Mouse (Mus musculus) forebrain, postnatal 0 days (tissue): ENCODE results near the gene Gm11992. TPM values are rescaled to one million over a fixed set of nuclear protein-coding genes. Genes with fewer than 3 reads are reported as not detected.

Source experiments
- ATAC-seq: fragments of 200-750 bp; cut with Nextera tagmentation; 2 replicates; pipeline ENCODE4 v1.8.0; 2017; ENCODE audit warnings: mild to moderate bottlenecking, moderate library complexity
- DNase-seq: peaks from one replicate; pipeline ENCODE4 v3.0.0-alpha.2; 2015
- H3K27ac ChIP-seq: fragments of 300-500 bp; sonication (generic); 2 replicates; pipeline ENCODE4 v1.5.1; 2014; ENCODE audit warnings: low read depth, mild to moderate bottlenecking, antibody characterized with exemption, low read length, moderate library complexity, mixed read lengths
- H3K27me3 ChIP-seq: fragments of 300-500 bp; sonication (generic); 2 replicates; pipeline ENCODE4 v1.6.1; 2014; ENCODE audit warnings: mild to moderate bottlenecking, low read length, mixed read lengths; ENCODE audit not compliant: insufficient read depth
- H3K36me3 ChIP-seq: fragments of 300-500 bp; sonication (generic); 2 replicates; pipeline ENCODE4 v1.6.1; 2014; ENCODE audit warnings: mild to moderate bottlenecking, moderate library complexity; ENCODE audit not compliant: insufficient read depth
- H3K4me1 ChIP-seq: fragments of 300-500 bp; sonication (generic); 2 replicates; pipeline ENCODE4 v1.6.1; 2014; ENCODE audit warnings: antibody characterized with exemption; ENCODE audit not compliant: insufficient read depth
- H3K4me2 ChIP-seq: fragments of 300-500 bp; sonication (generic); 2 replicates; pipeline ENCODE4 v1.6.1; 2014; ENCODE audit warnings: low read depth, mild to moderate bottlenecking, moderate library complexity
- H3K4me3 ChIP-seq: fragments of 300-500 bp; sonication (generic); 2 replicates; pipeline ENCODE4 v1.5.1; 2014; ENCODE audit warnings: low read depth, low read length, mixed read lengths
- H3K9ac ChIP-seq: fragments of 300-500 bp; sonication (generic); 2 replicates; pipeline ENCODE4 v1.6.1; 2014; ENCODE audit warnings: mild to moderate bottlenecking
- H3K9me3 ChIP-seq: fragments of 300-500 bp; sonication (generic); 2 replicates; pipeline ENCODE4 v1.6.1; 2016; ENCODE audit warnings: low read length
- CTCF ChIP-seq: sonication (generic); IDR thresholded peaks from 2 replicates; pipeline ENCODE4 v1.5.1; 2016; ENCODE audit warnings: antibody characterized with exemption, control low read depth, low read depth
- WGBS: fragments of 180-500 bp; shearing (Covaris S2); extraction: QIAGEN DNeasy Blood & Tissue Kit; methylation state at CpG from one replicate; pipeline ENCODE4 v1.1.7; 2014; 5-methylcytosine and 5-hydroxymethylcytosine counted together
- polyA plus RNA-seq: library from polyadenylated mRNA; unstranded; fragments of >200 nt; fragmentation: Nextera tagmentation; extraction: Ambion mirVana; gene quantifications from 2 replicates; pipeline ENCODE4 v1.2.1, GENCODE M21; 2015
- total RNA-seq: library from RNA; depleted of rRNA; stranded (reverse); fragments of >200 nt; gene quantifications from 2 replicates; pipeline ENCODE4 v1.2.3, GENCODE M21; 2014

The Gm11992 gene
- total and polyA plus RNA-seq, 2 experiments from 2014 or later = 2.8 to 3.2 TPM

DNA sequence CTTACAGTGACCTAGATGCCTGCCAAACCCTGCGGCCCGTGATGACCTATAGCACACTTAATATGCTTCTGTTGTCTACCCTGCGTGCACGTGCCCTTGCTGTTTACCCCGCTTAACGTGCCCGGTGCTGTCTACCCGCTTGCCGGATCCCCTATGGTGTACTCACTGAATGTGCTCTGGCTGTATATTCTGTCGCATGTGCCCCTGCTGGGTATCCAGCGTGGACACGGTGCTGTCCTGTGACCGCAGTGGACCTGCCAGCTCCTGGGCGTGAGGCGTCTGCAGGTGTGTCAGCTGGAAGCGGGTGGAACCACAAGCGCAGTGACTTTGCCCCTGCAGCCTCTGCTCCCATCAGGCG lies 288 bp downstream of the Gm11992 start, which contains the start of gene Sun3:
Gene Sun3, minus strand, starts transcription at position 289 of the 358 bp plus-strand sequence.
- DNase-seq (no peak), ATAC-seq (peak; percentile 64)
- H3K27me3 ChIP-seq = peaks cover 4% of the 10 kb centered on the region; the same call in 1 of the 2 replicates
- no peaks in the 10 kb centered on the region for H3K9me3 ChIP-seq
- 2% methylated on average over 18 of the region's 18 CpGs for WGBS
- peak within 1 kb of the TSS; percentile 44; the same call in 1 of the 2 replicates for H3K9ac ChIP-seq
- H3K27ac ChIP-seq = no peak within 1 kb of the TSS
- peak within 1 kb of the TSS; percentile 92 for H3K4me2 ChIP-seq
- peak within 1 kb of the TSS; percentile 47 for H3K4me3 ChIP-seq
- 0 out of 2 replicates have a peak, but pooled peaks cover 3% of the 10 kb centered on the region for H3K4me1 ChIP-seq
- no peaks in the 10 kb centered on the region for H3K36me3 ChIP-seq
- no peak for TF ChIP-seq CTCF

DNA sequence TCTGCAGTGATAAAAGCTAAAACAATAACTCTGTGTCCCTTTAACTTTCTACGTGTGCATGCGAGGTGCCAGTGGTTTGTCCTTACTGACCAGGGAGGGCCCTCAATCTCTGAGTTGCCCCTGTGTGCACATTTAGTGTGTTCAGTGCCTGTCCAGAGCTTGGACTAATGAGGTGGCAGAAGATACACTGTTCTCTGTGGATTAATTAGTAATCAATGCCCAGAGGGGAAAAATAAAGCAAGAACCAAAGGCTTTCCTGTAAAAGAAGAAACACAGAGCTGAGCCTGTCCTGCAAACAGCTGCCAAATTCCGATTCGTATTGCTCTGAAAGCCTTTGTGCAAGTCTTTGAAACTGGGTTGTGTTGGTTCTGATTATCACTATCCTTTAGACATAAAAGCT lies 1.8 kb downstream of the Gm11992 start:
- Histone ChIP-seq H3K4me3 (no peak overlapping the region), H3K27ac (no peak overlapping the region), H3K27me3 (peaks cover 4% of the 10 kb centered on the region; the same call in 1 of the 2 replicates), H3K4me2 (no peak overlapping the region), H3K9ac (no peak overlapping the region), H3K36me3 (no peaks in the 10 kb centered on the region), H3K9me3 (no peaks in the 10 kb centered on the region), H3K4me1 (0 out of 2 replicates have a peak, but pooled peaks cover 3% of the 10 kb centered on the region)
- ATAC-seq (no peak), DNase-seq (no peak)
- no peak for TF ChIP-seq CTCF
- 67% methylated on average over 4 of the region's 4 CpGs for WGBS

DNA sequence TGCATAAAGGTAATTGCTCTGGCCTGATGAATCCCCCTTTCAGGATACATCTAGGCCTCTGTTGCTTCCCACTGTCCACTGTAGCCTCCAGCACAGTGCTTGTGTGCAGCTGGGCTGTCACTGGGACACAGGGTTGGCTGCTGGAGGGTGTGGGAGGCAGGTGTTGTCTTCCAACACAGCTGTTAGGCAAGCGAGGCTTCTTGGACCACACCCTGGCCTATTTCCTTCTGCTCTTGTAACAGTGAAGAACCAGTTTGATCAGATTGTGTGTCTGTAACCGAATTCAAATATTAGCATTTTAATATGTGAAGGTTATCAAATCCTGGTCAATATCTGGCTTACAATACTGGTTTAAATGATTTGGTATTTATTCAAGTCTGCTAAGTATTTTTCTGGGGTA lies 3.5 kb downstream of the Gm11992 start:
- peaks cover 4% of the 10 kb centered on the region; the same call in 1 of the 2 replicates for H3K27me3 ChIP-seq
- 78% methylated on average over 2 of the region's 2 CpGs for WGBS

DNA sequence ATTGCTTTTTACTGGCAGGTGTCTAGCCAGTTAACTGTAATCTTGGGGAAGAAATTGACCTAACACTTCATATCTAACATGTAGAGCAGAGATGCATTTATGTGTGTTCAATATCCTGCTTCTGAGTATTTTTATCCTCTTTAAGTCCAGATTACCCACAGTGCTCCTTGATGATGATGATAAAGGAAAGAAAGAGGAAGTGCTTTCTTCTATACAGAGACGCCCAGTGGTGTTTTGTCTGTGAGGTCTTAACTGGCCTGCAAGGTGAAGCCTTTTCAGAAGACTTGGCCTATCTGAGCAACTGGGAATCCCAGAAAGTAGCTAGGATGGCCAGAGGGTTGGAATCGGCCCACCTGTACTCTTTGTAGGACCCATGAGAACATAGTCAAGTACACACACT lies 8.5 kb downstream of the Gm11992 start:
- no peak for ATAC-seq
- Histone ChIP-seq H3K36me3 (no peaks in the 10 kb centered on the region), H3K27me3 (no peaks in the 10 kb centered on the region), H3K4me3 (no peak overlapping the region), H3K9ac (no peak overlapping the region), H3K9me3 (no peaks in the 10 kb centered on the region), H3K4me2 (no peak overlapping the region), H3K4me1 (no peaks in the 10 kb centered on the region), H3K27ac (no peak overlapping the region)
- DNase-seq = no peak
- 80% methylated on average over 2 of the region's 2 CpGs for WGBS
- no peak for TF ChIP-seq CTCF

More for the DNA sequence above, 3.5 kb downstream of the Gm11992 start:
- 0 out of 2 replicates have a peak, but pooled peaks cover 3% of the 10 kb centered on the region for H3K4me1 ChIP-seq
- no peak overlapping the region for H3K4me3 ChIP-seq
- no peak for TF ChIP-seq CTCF
- no peak overlapping the region for H3K27ac ChIP-seq
- no peaks in the 10 kb centered on the region for H3K9me3 ChIP-seq
- no peak for DNase-seq
- no peak for ATAC-seq
- H3K4me2 ChIP-seq = no peak overlapping the region
- no peak overlapping the region for H3K9ac ChIP-seq
- H3K36me3 ChIP-seq = no peaks in the 10 kb centered on the region

DNA sequence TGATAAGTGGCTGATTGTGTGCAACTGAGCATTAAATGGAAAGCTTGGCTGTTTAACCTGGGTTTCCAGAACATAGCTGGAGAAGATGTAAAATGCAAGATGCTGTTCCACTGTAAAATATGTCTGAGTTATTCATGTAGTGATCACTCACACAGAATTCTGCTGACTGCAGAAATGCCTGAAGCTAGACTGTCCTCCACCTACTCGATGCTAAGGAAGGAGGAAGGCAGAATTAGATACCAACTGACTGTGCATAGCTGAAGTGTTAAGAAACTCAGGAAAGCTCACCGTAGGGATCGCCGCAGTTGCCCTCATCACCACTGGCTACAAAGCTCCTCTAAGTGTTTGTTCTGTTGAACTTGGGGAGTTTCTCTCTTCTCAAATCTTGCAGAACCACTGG lies 9.3 kb downstream of the Gm11992 start:
- no peak overlapping the region for H3K4me3 ChIP-seq
- no peak overlapping the region for H3K4me2 ChIP-seq
- H3K27ac ChIP-seq = no peak overlapping the region
- ATAC-seq = no peak
- no peak overlapping the region for H3K9ac ChIP-seq
- no peaks in the 10 kb centered on the region for H3K9me3 ChIP-seq
- 89% methylated on average over 4 of the region's 4 CpGs for WGBS
- H3K4me1 ChIP-seq = no peaks in the 10 kb centered on the region
- TF ChIP-seq CTCF = no peak
- H3K27me3 ChIP-seq = no peaks in the 10 kb centered on the region
- H3K36me3 ChIP-seq = no peaks in the 10 kb centered on the region
- DNase-seq = no peak

- ATAC-seq = no peak
- Histone ChIP-seq H3K9ac (no peak overlapping the region), H3K27ac (no peak overlapping the region), H3K4me3 (no peak overlapping the region), H3K4me2 (no peak overlapping the region), H3K36me3 (no peaks in the 10 kb centered on the region), H3K27me3 (no peaks in the 10 kb centered on the region), H3K4me1 (no peaks in the 10 kb centered on the region), H3K9me3 (no peaks in the 10 kb centered on the region)
- TF ChIP-seq CTCF = no peak
- no peak for DNase-seq
- WGBS = 70% methylated on average over 1 of the region's 1 CpGs
These were observed 11.6 kb downstream of the Gm11992 start for GRCm38 (mm10) chr11:9060029-9060428.

- H3K27ac ChIP-seq = no peak overlapping the region
- no peaks in the 10 kb centered on the region for H3K27me3 ChIP-seq
- H3K4me1 ChIP-seq = no peaks in the 10 kb centered on the region
- H3K9ac ChIP-seq = no peak overlapping the region
- no peaks in the 10 kb centered on the region for H3K9me3 ChIP-seq
- DNase-seq = no peak
- TF ChIP-seq CTCF = no peak
- no peak overlapping the region for H3K4me3 ChIP-seq
- no peaks in the 10 kb centered on the region for H3K36me3 ChIP-seq
- 63% methylated on average over 5 of the region's 5 CpGs for WGBS
- ATAC-seq = 0 out of 2 replicates have a peak, but pooled peaks have one; percentile 27
- H3K4me2 ChIP-seq = no peak overlapping the region
These were observed 12.1 kb downstream of the Gm11992 start for GRCm38 (mm10) chr11:9060484-9060883.
